14 mouse cellular contexts compared by ENCODE assay signal in the genomic region with DNA sequence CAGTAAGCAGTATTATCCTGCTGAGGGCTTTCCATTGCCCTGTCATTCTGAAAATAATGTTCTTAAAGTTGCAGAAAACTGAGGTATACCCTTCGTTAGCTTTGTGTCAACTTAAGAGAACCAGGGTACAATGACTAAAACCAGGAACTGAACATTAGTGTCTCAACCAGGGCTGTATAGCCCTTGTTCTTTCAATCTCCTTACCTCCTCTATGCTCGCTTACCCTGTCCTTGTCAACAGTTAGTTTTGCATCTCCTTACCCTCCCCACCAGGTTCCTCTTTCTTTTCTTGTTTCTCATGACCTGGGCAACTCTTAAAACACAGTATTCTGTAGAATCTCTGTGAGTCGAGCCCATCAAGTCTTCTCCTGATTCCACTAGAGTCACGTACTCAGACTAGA.
DNase-seq lines count a peak whose midpoint lies in the region; ATAC-seq and TF ChIP-seq lines count a peak whose summit lies in the region.
"Had no signal": no experiment of that assay in that cellular context is flagged by ENCODE, and none has a peak within 500 bp of the region (broad histone marks: within the 10 kb centered on the region; RNA-seq: fewer than 3 reads in every experiment).

No protein-coding gene starts in this region.

- 90% methylated on average over 4 of the region's 4 CpGs for WGBS in heart, adult 2 months
- 94% methylated on average over 4 of the region's 4 CpGs for WGBS in kidney, embryonic 16.5 days
- WGBS in liver, embryonic 16.5 days (ENCODE audit: insufficient replicate concordance) = 63% methylated on average over 4 of the region's 4 CpGs

- no peak overlapping the region for H3K4me2 ChIP-seq in kidney, embryonic 16.5 days (replicated peaks; ENCODE audit: low read depth, low read length)
- H3K4me2 ChIP-seq in CH12.LX (ENCODE audit: insufficient read depth, low read depth, poor library complexity, severe bottlenecking) = peak overlapping the region; percentile 24
- no peak overlapping the region for H3K4me2 ChIP-seq in liver, embryonic 16.5 days (ENCODE audit: low read depth, low read length)
- H3K4me2 ChIP-seq: midbrain, embryonic 12.5 days had no signal

- DNase-seq in heart, adult 2 months = no peak
- no peak for DNase-seq in heart, adult 8-10 months (ENCODE audit: low spot score)
- DNase-seq in kidney, postnatal 36 days = no peak
- DNase-seq in CH12.LX (ENCODE audit: extremely low read depth) = peak; percentile 52
- no peak for DNase-seq in urinary bladder, postnatal 36 days (ENCODE audit: low spot score in 2 of 2)
- no peak for DNase-seq in cerebellum, adult 11 months
- DNase-seq: cerebellum, adult 9-11 months; kidney, adult 8-10 months; retina, postnatal 1 day had no signal

- dilution Hi-C loops in CH12.LX (cut with MboI; ENCODE audit: extremely low pct_ligation_motif_present, extremely low pct_unique_long_range_greater_than_20kb, low sequenced_read_pairs) = no loop called here

- peaks cover 50% of the 10 kb centered on the region for H3K36me3 ChIP-seq in heart, adult 2 months (ENCODE audit: control insufficient read depth, insufficient read depth, low read length)
- H3K36me3 ChIP-seq in kidney, embryonic 16.5 days (ENCODE audit: insufficient read depth, low read length) = no peaks in the 10 kb centered on the region
- no peaks in the 10 kb centered on the region for H3K36me3 ChIP-seq in CH12.LX (replicated peaks in 1 of 2; ENCODE audit: control insufficient read depth in 1 of 2, insufficient read depth in 1 of 2, low read length in 1 of 2)
- H3K36me3 ChIP-seq in liver, embryonic 16.5 days (ENCODE audit: control insufficient read depth, insufficient read depth) = no peaks in the 10 kb centered on the region
- H3K36me3 ChIP-seq: forebrain, embryonic 10.5 days; hindbrain, embryonic 10.5 days; midbrain, embryonic 12.5 days had no signal

- H3K27ac ChIP-seq in heart, adult 2 months = peak overlapping the region; percentile 98
- peak overlapping the region; percentile 25; the same call in 1 of the 2 replicates for H3K27ac ChIP-seq in kidney, embryonic 16.5 days (ENCODE audit: low read length)
- no peak overlapping the region for H3K27ac ChIP-seq in CH12.LX (ENCODE audit: insufficient read depth, low read depth)
- peak overlapping the region; percentile 99 for H3K27ac ChIP-seq in liver, embryonic 16.5 days (ENCODE audit: low read length)
- H3K27ac ChIP-seq: forebrain, embryonic 10.5 days; hindbrain, embryonic 10.5 days; midbrain, embryonic 12.5 days had no signal

- TF ChIP-seq POLR2A in heart, adult 2 months (IDR thresholded peaks at IDR 0.05; ENCODE audit: insufficient read depth, low read depth, low read length) = no peak
- TF ChIP-seq POLR2A in CH12.LX (IDR thresholded peaks at IDR 0.05; ENCODE audit: low read depth, low read length) = no peak

- no peak for TF ChIP-seq CTCF in heart, adult 2 months (IDR thresholded peaks at IDR 0.05)
- TF ChIP-seq CTCF in CH12.LX (conservative IDR thresholded peaks at IDR 0.05 in 1 of 2, IDR thresholded peaks at IDR 0.05 in 1 of 2; ENCODE audit: low read depth in 2 of 2, low read length in 2 of 2) = no peak

- intact Hi-C loops in heart, adult 2 months (cut with DNase I) = loop anchor here (5.0 kb wide), 1 partner anchor 204 kb away; the partner anchor contains the start of gene Sgms1

- peaks cover 41% of the 10 kb centered on the region for H3K4me1 ChIP-seq in heart, adult 2 months (ENCODE audit: control insufficient read depth, insufficient read depth, low read length)
- peaks cover 54% of the 10 kb centered on the region for H3K4me1 ChIP-seq in kidney, embryonic 16.5 days (ENCODE audit: insufficient read depth, low read length)
- peaks cover 15 to 72% of the 10 kb centered on the region in 2 experiments for H3K4me1 ChIP-seq in CH12.LX (ENCODE audit: control insufficient read depth in 1 of 2, insufficient read depth in 2 of 2)
- peaks cover 70% of the 10 kb centered on the region for H3K4me1 ChIP-seq in liver, embryonic 16.5 days (ENCODE audit: control insufficient read depth, low read depth, low read length)
- H3K4me1 ChIP-seq: hindbrain, embryonic 10.5 days; midbrain, embryonic 12.5 days had no signal

- no peak for TF ChIP-seq RAD21 in CH12.LX (IDR thresholded peaks at IDR 0.05; ENCODE audit: low read depth, low read length)

- ATAC-seq in kidney, embryonic 16.5 days (ENCODE audit: low FRiP score, low TSS enrichment) = no peak
- ATAC-seq in liver, embryonic 16.5 days (ENCODE audit: low read depth) = no peak

- peaks cover 4% of the 10 kb centered on the region for H3K79me2 ChIP-seq in heart, adult 2 months (replicated peaks; ENCODE audit: control insufficient read depth, insufficient read depth, low read length)
- no peaks in the 10 kb centered on the region for H3K79me2 ChIP-seq in CH12.LX (replicated peaks; ENCODE audit: control insufficient read depth, extremely low read depth, insufficient read depth, poor library complexity, severe bottlenecking)

- in situ Hi-C loops in CH12.LX (cut with MboI; ENCODE audit: low pct_ligation_motif_present, low pct_unique_long_range_greater_than_20kb, low sequenced_read_pairs) = loop anchor here (10.0 kb wide), 1 partner anchor 142 kb away; no protein-coding TSS in a partner anchor

- H3K4me3 ChIP-seq in heart, adult 2 months = no peak overlapping the region
- H3K4me3 ChIP-seq in kidney, embryonic 16.5 days (ENCODE audit: low read length) = no peak overlapping the region
- H3K4me3 ChIP-seq in CH12.LX (replicated peaks in 1 of 3; ENCODE audit: low read depth in 2 of 3, low read length in 2 of 3, poor library complexity in 1 of 3) = no peak overlapping the region
- H3K4me3 ChIP-seq in liver, embryonic 16.5 days (ENCODE audit: low read depth, low read length) = no peak overlapping the region
- H3K4me3 ChIP-seq: forebrain, embryonic 10.5 days; hindbrain, embryonic 10.5 days; midbrain, embryonic 12.5 days had no signal

- no peak for TF ChIP-seq EP300 in heart, adult 2 months (IDR thresholded peaks at IDR 0.05; ENCODE audit: insufficient read depth, low read depth, low read length)
- peak; percentile 75; the same call in 1 of the 2 replicates for TF ChIP-seq EP300 in CH12.LX (IDR thresholded peaks at IDR 0.05; ENCODE audit: low read length)

- no peaks in the 10 kb centered on the region for H3K9me3 ChIP-seq in kidney, embryonic 16.5 days (ENCODE audit: low read length)
- no peaks in the 10 kb centered on the region for H3K9me3 ChIP-seq in CH12.LX (replicated peaks; ENCODE audit: low read length)
- no peaks in the 10 kb centered on the region for H3K9me3 ChIP-seq in liver, embryonic 16.5 days (replicated peaks; ENCODE audit: control insufficient read depth, low read length)
- H3K9me3 ChIP-seq: forebrain, embryonic 10.5 days; hindbrain, embryonic 10.5 days; midbrain, embryonic 12.5 days had no signal

- H3K27me3 ChIP-seq in heart, adult 2 months (ENCODE audit: control insufficient read depth, insufficient read depth, low read length) = no peaks in the 10 kb centered on the region
- H3K27me3 ChIP-seq in kidney, embryonic 16.5 days (ENCODE audit: insufficient read depth, low read length) = no peaks in the 10 kb centered on the region
- no peaks in the 10 kb centered on the region for H3K27me3 ChIP-seq in CH12.LX (replicated peaks)
- H3K27me3 ChIP-seq in liver, embryonic 16.5 days (ENCODE audit: control insufficient read depth, insufficient read depth, low read depth, low read length) = no peaks in the 10 kb centered on the region
- H3K27me3 ChIP-seq: midbrain, embryonic 12.5 days had no signal

- no peak overlapping the region for H3K9ac ChIP-seq in heart, adult 2 months (ENCODE audit: low read depth, low read length)
- no peak overlapping the region for H3K9ac ChIP-seq in kidney, embryonic 16.5 days (replicated peaks; ENCODE audit: low read length)
- H3K9ac ChIP-seq in CH12.LX (ENCODE audit: insufficient read depth, low read depth) = no peak overlapping the region
- H3K9ac ChIP-seq in liver, embryonic 16.5 days (ENCODE audit: low read depth, low read length) = no peak overlapping the region
- H3K9ac ChIP-seq: midbrain, embryonic 12.5 days had no signal

TF ChIP-seq in CH12.LX, 34 proteins besides CTCF, POLR2A, EP300 and RAD21:
- peak; percentile 57; the same call in 1 of the 2 replicates for TF ChIP-seq JUN (IDR thresholded peaks at IDR 0.05; ENCODE audit: insufficient read depth, low read depth, low read length)
- peak; percentile 76 for TF ChIP-seq JUND (conservative IDR thresholded peaks at IDR 0.05; ENCODE audit: low read depth, low read length)
- TF ChIP-seq IRF4 (IDR thresholded peaks at IDR 0.05; ENCODE audit: low read depth, low read length) = peak; percentile 87
- no peak for TF ChIP-seq ELF1 (IDR thresholded peaks at IDR 0.05; ENCODE audit: low read depth, low read length)
- TF ChIP-seq MEF2A (IDR thresholded peaks at IDR 0.05; ENCODE audit: borderline replicate concordance, low read depth, low read length) = 0 out of 2 replicates have a peak, but pooled peaks have one; percentile 23
- peak; percentile 31; the same call in 1 of the 2 replicates for TF ChIP-seq ETS1 (conservative IDR thresholded peaks at IDR 0.05; ENCODE audit: low read depth, low read length)
